Mouse (Mus musculus) brain, embryonic 14.5 days (tissue): ENCODE measurements around the gene Actl11. TPM values are rescaled to one million over a fixed set of nuclear protein-coding genes. Genes with fewer than 3 reads are reported as not detected.

Source experiments
- DNase-seq: peaks from one replicate; pipeline ENCODE4 v3.0.0-alpha.2; 2011; ENCODE audit warnings: low read depth
- CTCF ChIP-seq: fragments of 200-500 bp; IDR thresholded peaks from 2 replicates; pipeline ENCODE4 v1.5.1; 2012; ENCODE audit warnings: inconsistent platforms, mild to moderate bottlenecking, moderate library complexity, borderline replicate concordance; ENCODE audit not compliant: insufficient read depth, insufficient read length; ENCODE audit errors: extremely low read depth
- POLR2A ChIP-seq: fragments of 200-500 bp; IDR thresholded peaks from 2 replicates; pipeline ENCODE4 v1.6.1; 2012; ENCODE audit warnings: mild to moderate bottlenecking, inconsistent platforms, borderline replicate concordance; ENCODE audit not compliant: poor library complexity, insufficient read depth, insufficient read length, severe bottlenecking; ENCODE audit errors: extremely low read depth
- polyA plus RNA-seq: library from polyadenylated mRNA; depleted of rRNA; stranded (reverse); fragments of >200 nt; gene quantifications from 2 replicates; pipeline ENCODE4 v1.2.3, GENCODE M21; 2012

The Actl11 gene
- polyA plus RNA-seq, 1 experiment, result not detected

DNA sequence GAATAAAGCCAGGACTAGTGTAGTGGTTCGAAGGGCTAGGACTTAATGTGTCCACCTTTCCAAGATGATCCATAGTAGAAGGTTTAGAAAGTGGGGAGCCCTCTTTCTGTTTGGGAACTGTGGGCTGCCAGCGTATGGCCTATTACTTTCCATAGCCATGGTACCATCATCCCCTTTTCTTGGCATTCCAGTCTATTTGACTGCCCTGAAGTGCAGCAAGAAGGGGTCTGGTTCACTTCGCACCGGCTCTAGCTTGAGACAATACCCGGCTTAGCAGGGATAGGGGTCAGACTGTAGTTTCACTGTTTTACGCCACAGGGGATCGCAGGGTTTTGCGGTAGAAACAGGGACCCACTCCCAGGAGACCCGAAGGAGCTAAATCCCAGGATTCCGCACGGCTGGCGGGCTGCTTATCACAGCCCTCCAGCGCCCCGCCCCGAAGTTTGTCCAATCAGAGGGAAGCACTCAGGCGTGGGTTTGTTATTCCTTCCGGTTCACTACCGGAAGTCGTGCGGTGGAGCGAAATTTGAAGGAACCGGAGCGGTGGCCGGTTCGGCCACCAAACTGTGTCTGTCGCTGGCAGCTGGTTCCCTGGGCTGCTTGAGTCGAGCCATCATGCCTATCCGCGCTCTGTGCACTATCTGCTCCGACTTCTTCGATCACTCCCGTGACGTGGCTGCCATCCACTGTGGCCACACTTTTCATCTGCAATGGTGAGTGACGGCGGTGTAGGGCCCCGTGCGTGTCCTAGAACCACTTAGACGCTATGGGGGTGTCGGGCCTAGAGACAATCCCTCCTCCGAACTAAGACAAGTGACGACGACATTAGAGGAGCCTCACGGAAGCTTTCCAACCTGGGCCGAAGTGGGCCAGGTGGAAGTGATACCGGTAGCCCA, 22.4 kb downstream of the Actl11 start:
- peak; percentile 97 for DNase-seq
- TF ChIP-seq CTCF (no peak), POLR2A (peak; percentile 40; the same call in 1 of the 2 replicates)

GRCm38 (mm10) chr9:107955613-107956289, 27.5 kb downstream of the Actl11 start:
- no peak for TF ChIP-seq CTCF
- no peak for TF ChIP-seq POLR2A
- DNase-seq, result no peak

GRCm38 (mm10) chr9:107957141-107957540, 28.9 kb downstream of the Actl11 start:
- TF ChIP-seq POLR2A (no peak), CTCF (no peak)
- peak; percentile 62 for DNase-seq

GRCm38 (mm10) chr9:107959896-107960295, 31.6 kb downstream of the Actl11 start:
- TF ChIP-seq CTCF (no peak), POLR2A (no peak)

DNA sequence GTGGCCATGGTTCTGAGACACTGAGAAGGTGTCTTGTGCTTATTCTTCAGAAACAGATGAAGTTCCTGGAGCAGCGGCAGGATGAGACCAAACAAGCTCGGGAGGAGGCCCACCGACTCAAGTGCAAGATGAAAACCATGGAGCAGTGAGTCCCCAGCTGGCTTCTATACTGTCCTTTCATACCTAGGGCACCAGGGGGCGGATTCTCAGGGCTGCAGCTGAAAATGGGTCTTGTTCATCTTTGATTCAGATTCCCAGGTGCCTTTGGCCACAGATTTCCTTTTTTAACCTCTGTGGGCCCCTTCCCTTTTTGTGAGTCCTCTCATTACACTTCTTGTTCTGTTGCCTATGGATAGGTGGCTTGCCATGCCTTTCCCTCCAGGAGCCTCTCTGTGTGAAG, 32.7 kb downstream of the Actl11 start:
- DNase-seq, result no peak
- TF ChIP-seq CTCF, result no peak; the same call in 1 of the 2 replicates
- no peak for TF ChIP-seq POLR2A

More at GRCm38 (mm10) chr9:107959896-107960295, 31.6 kb downstream of the Actl11 start:
- DNase-seq, result peak; percentile 36

- DNase-seq, result peak; percentile 87
Measured at GRCm38 (mm10) chr9:107961351-107961762, 33.1 kb downstream of the Actl11 start.

GRCm38 (mm10) chr9:107961881-107962280, 33.6 kb downstream of the Actl11 start:
- TF ChIP-seq CTCF (peak; percentile 45; the same call in 1 of the 2 replicates), POLR2A (no peak)
- DNase-seq, result peak; percentile 72

More at GRCm38 (mm10) chr9:107961351-107961762, 33.1 kb downstream of the Actl11 start:
- no peak for TF ChIP-seq POLR2A
- no peak for TF ChIP-seq CTCF

DNA sequence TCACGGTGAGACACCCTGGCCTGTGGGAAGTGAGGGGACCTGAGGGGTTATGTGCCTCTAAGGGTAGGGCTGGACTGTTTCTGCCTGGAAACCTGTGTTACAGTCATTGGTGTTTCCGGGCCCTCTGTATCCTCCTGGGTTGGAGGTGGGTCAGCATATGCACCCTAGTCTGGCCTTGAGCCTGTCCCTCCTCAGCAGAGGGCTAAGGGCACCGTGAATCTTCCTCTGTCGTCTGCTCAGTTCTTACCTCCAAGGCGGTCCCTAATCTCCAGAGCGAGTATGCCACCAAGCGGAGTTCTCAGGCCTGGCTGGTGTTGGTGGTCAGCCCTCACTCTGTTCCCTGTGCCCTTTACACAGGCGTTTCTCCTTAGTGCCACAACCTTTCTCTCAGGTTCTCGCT, 34.6 kb downstream of the Actl11 start:
- TF ChIP-seq POLR2A, result no peak
- TF ChIP-seq CTCF, result no peak
- DNase-seq, result no peak

DNA sequence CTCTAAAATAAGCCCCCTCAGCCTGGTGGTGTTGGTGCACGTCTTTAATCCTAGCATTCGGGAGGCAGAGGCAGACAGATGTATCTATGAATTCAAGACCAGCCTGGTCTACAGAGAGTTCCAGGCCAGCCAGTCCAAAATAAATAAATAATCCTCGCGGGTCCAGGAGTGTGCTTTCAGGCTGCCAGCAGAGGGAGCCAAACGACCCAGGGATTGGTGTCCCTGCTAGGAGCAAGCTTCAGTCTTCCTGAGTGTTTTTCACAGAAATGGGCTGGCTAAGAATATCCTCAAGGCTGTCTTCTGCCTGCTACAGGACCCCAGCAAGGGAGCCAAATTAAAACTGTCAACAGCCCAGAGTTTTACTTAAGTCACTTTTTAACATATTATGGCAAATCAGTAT, 35.4 kb downstream of the Actl11 start:
- peak; percentile 86 for DNase-seq
- TF ChIP-seq POLR2A (no peak), CTCF (peak; percentile 96)

- no peak for TF ChIP-seq CTCF
- no peak for TF ChIP-seq POLR2A
- DNase-seq, result no peak
Measured at GRCm38 (mm10) chr9:107964681-107965080, 36.4 kb downstream of the Actl11 start.

DNA sequence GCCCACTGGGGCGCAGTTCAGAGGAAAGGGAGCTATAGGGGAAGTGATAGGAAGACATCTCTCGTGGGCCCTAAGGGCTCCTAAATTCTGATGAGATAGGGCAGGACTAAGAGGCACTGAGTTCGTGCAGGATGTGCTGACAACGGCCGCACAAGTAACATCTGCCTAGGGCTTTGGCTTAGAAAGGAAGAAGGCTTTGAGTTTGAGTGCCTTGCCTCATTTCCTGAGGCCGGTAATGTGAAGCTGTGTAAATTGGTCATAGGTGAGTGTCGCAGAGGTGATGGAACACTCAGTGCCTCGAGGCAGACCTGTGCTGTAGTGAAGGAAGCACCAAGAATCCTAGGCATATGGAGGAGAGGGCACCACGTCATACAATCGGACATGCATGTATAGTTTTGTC, 38.4 kb downstream of the Actl11 start:
- no peak for TF ChIP-seq POLR2A
- TF ChIP-seq CTCF, result no peak
- no peak for DNase-seq
